Mouse (Mus musculus) embryonic fibroblast, embryonic 13.5 days (primary cell): ENCODE data around the gene Scel.

Experiments used
- CTCF ChIP-seq: IDR thresholded peaks from 2 replicates; pipeline ENCODE4 v1.5.1; 2011; ENCODE audit warnings: mild to moderate bottlenecking, control low read depth, low read length, moderate library complexity, borderline replicate concordance; ENCODE audit not compliant: insufficient read depth
- POLR2A ChIP-seq: IDR thresholded peaks from 2 replicates; pipeline ENCODE4 v1.6.1; 2011; ENCODE audit warnings: low read depth, mild to moderate bottlenecking, control low read depth, low read length, moderate library complexity

DNA sequence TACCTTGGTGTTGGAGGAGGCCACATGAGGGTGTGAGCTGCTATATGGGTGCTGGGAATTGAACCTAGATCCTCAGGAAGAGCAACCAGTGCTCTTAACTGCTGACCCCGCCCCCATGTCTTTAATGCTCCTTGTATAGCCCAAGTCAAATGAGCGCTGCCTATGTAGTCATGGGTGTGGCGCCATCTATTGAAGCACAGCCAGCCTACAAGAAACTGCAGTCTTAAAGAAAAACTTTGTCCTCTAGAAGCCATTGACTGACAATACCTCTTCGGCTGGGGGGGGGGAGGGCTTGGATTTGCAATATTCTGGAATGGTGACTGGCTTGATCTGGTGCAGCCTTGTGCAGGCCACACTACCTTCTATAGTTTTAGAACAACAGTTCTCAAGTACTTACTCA lies 26.7 kb downstream of the Scel start:
- TF ChIP-seq POLR2A (no peak), CTCF (no peak)
